Mouse (Mus musculus): ENCODE measurements around the gene Pnliprp2.

Pnliprp2 gene

DNA sequence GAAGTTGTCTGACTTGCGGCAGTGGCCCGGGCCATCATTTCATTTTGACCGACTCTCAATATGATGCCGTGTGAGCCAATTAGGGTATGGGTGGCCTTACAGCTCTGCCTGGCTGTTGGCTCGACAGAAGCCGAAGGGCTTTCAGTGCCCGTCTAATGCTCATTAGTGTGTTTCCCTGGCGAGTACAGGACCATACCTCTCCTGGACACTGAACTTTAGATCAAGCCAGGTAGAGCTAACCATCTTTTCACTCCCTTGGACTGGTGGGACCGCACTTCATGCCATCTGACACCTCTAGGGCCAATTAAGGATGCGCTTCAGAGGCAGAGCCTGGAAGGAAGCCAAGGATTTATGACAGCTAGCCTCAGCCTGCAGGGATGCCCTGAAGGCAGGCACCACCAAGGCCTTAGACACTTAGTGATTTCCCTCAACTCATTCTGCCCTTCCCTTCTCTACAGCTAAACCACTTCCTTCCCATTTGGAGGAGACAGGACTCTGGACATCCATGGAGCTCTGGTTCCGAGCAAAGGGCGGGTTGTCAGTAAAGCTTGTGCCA is 35.7 kb downstream of the Pnliprp2 start:
- no peak for DNase-seq (ENCODE audit: low read depth, low spot score)

DNA sequence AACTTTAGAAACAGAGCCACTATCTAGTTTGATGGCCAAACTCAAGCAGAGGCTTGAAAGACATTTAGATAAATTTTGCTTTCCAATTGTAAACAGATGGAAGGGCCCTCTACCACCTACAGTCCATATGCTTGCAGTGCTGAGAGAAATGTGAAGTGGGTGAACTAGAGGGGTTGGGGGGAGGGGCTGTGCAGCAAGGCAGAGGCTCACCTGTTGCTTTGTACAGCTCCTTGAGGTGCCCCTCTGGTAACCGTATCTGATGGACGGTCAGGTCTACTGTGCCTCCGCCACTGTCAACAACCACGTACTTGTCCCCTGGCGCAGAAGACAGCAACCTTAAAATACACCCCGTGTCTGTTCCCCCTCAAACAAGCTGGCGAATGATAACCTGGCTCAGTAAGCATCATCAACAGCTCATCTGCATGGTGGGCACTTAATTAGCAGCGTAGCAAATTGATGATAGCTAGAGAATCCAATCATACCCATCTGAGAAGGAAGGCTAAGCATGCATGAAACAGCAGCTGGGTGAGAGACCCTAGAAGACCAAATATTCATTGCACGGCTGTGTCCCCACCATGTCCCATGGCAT is 45.8 kb downstream of the Pnliprp2 start:
- no peak for DNase-seq (ENCODE audit: low read depth, low spot score)

DNA sequence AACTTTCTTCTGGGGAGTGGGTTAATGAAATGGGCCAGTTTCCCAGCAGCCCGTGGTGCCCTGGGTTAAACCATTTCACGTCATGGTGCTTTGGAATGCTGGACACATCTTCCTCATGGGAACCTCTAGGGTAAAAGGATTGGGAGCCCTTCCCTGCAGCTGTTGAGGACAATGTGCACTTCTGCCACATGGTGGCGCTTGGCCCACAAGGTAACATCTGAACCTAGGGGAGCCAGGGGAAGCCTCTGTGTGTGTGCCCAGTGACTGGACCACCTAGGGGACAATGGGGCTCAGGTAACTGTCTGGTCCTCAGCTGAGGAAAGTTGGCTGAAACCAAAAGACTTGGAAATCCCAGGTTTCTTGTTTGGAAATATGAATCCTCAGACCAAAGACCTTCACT is 46.8 kb downstream of the Pnliprp2 start:
- DNase-seq (ENCODE audit: low read depth, low spot score): peak; percentile 59

DNA sequence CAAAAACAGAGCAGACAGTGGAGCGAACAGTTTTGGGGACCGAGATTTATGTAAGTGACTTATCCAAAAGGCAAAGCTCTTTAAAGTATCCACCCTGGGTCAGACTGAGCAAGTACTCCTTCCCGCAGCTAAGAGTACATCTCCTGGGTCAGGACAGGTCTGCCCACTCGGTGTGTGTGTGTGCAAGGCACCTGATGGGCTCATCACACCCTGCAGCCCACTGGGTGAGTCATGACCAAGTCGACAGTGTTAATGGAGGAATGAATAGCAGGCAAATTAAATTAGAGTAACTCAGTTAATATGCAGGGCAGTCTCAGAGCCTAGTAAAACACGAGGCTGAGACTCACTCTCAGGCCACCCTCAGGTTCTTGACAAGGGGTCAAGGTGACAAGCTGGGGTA is 49.3 kb downstream of the Pnliprp2 start:
- DNase-seq (ENCODE audit: low read depth, low spot score): no peak

DNA sequence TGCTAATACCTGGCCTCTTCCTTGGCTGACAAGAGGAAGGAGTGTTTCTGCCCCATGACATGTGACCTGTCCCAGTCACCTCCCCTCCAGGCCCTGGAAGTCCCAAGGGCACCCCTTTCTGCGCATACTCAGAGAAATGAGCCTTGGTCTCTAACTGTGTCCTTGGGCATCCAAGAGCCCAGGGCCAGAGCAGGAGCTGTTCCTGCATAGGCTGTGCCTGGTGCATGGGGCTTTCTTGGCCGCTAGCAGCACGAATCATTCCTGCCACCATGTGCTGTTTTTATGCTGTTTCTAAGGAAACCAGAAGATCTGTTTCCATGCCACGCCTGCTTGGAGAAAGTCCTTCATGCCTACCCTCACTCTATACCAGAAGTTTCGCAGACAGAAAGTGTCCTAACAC is 51.0 kb downstream of the Pnliprp2 start:
- no peak for DNase-seq (ENCODE audit: low read depth, low spot score)

DNA sequence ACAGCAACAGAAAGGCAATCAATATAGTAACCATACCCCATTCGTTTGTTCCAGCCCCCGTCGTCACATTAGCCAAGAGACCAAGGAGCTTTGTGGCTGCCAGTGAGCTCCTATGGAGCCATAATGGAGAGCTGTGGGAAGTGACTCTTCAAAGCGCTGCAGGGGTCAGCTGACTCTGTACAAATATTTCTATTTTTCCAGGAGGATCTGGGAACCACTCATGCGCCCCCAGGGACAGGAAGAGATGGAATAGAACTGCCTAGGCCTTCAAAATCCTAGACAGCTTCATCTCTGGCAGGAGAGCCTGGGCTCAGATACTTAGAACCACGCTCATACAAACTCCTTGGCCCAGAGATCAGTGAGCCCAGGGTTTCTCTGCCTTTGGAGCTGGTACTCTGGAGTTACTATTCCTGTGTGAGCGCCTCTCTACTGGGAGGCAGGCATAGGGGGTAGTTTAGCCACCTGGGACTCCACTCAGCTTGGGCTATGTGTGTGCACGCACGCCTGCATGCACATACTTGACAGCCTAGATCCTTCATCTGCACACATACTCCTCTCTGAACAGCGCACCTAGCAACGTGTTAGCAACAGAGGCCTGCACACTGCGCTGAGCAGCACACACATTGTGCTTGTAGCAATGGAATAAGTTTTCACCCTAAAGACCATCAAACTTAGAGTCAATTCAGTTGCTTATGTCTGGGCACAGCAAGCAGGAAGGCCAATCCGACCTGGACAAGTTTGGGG is 55.8 kb downstream of the Pnliprp2 start:
- no peak for DNase-seq (ENCODE audit: low read depth, low spot score)

DNA sequence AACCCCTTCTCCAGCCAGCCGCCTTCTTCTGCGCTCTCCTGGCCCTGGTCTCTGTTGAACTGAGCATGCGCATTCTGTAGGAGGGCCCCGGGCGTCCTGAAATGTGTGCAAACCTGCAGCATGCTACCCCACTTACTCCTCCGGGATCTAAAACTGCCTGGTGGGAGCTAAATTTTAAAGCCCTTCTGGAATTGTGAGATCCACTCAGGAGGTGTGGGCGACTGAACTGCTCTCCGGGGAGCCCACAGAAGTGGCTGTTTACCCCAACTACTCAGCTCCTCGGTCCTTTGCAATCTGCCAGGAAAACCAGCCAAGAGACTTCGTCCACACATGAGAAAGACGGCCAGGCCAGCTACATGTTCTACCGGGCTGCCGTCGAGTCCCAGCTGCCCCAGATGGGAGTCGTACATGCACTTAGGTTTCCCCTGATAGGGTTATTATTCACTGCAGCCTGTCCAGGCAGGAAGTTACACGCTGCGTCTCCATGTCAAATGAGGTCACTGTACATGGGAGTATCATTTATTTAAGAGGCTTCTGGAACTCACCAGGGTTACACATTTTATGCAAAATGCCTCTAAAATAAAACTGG is 57.0 kb downstream of the Pnliprp2 start:
- no peak for DNase-seq (ENCODE audit: low read depth, low spot score)

DNA sequence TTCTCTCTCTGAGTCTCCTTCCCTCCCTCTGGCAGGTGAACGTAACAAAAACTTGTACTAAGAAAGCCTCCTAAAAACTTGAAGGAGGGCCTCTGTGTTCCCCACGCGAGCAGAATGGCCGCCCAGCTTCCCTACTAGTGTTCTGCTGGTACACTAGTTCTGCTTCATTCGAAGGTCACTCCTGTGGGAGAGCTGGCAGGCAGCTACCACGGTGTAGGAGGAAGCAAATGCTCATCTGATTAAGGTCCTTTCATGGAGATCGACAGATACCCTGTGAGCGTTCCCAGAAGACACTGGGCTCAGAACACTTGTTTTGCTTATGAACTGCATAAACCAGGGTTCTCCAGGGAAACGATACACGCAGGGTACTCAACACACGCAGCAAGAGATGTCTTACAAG is 57.9 kb downstream of the Pnliprp2 start:
- no peak for DNase-seq (ENCODE audit: low read depth, low spot score)

DNA sequence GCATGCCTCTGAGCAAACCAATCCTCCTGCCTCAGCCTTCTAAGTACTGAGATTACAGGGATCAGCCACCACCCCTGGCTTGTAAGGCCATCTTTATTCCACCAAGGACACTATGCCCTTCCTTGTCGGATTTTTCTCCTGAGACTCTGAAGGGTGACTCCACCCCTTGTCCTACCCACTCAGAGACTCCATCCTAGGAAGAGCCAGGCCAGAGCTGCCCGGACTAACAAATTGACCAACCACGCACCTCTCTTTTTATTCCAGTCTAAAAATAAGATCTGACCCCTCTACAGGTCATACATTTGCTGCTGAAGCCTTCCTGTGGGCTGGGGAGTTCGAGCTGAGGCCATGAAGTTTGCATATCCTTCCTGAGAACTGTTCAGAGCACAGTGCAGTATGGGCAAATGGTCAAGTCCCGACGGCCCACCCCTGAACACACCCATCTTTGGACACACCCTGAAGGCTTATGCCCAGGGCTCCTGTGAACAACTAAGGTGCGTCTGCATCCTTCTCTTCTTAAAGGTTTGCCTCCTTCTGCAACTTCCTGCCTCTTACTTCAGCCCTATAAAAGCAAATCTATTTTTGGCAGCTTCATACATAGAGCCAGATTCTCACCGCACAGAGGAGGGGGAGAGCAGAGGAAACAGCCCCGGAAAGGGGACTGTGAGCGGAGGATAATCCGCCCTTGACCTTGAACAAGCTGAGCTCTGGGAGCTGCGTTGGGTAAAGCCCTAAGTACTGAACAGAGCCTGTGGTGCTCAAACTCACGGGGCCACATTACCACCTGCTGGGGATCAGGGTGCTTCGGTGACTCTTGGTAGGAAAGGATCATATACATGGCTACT is 59.3 kb downstream of the Pnliprp2 start:
- DNase-seq (ENCODE audit: low read depth, low spot score): peak; percentile 26

DNA sequence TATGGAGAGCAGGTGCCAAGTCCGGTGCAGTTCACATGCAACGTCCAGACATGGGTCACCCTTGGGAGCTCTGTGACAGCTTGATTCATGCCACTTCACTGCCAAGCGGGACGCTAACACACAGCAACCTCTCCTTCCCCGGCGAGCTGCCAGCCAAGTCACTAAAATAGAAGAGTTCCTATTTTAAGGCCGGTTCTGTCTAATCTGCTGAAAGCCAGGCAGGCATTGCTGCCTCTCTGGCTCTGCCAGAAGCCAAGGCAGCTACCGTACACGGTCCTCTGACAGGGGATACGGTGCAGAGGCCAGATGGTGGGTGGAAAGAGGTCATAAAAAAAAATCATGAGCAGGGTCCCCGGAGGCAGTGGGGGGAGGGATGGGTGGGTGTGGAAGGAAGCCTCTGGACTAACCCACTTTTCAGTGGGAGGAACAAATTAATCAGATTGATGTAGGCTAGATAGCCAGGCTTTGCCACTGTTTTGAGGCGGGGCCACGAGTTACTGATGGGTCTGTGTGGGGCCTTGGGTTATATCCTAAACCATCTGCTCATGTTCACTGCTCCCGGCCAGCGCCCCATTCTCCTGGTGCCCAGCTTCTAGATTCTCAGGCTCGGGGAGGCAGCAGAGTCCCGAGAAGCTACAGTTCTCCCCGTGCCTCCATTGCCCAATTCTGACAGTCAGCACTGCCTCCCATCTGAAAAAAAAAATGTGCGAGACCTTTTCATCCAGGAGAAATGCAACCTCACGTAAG is 63.1 kb downstream of the Pnliprp2 start:
- no peak for DNase-seq (ENCODE audit: low read depth, low spot score)

DNA sequence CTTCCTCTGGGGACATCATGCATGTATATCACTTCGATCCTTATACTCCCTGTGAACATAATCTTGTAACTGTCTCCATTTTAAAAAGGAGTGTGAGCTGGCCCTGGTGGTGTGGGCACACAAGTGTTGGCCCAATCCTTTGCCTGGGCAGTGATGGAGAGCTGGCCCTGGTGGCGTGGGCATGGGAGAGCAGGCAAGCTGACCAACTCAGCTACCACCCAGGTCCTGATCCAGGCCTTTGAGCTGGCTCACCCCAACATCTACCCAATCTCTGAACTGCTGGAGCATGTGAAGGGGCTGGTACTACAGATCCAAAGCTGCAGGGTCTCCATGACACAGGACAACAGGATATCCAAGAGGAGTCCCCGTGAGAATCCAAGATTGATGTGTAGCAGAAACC is 63.8 kb downstream of the Pnliprp2 start:
- DNase-seq (ENCODE audit: low read depth, low spot score): no peak

DNA sequence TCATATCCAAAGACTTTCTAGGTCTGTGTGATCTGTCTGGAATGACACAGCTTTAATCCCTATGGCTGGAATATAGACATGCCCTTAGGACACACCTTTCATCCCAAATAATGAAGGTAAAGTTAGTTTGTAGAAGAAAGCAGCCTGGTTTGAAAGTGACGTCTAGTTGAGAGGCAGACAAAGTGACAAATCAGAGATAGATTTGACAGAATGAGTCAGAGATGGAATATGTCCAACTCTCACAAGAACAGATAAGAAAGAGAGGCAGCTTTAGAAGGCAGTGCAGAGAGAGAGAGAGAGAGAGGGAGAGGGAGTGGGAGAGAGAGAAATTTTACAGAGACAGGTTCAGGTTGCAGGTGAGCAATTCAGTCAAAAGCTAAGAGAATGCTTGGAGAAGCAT is 64.8 kb downstream of the Pnliprp2 start:
- no peak for DNase-seq (ENCODE audit: low read depth, low spot score)

Measured in CD4-positive, CD25-positive, alpha-beta regulatory T cell, adult 2 months (primary cell).